Mouse (Mus musculus): ENCODE data around the gene Uchl4. TPM values are rescaled to one million over a fixed set of nuclear protein-coding genes. Genes with fewer than 3 reads are reported as not detected.
"Not testable (repeated sequence)": the region's sequence is repeated elsewhere in the genome, so short reads cannot be mapped to it uniquely, and the experiment has no call there.

Gene Uchl4
- polyA plus RNA-seq (2015; fragmentation: Nextera tagmentation; extraction: Ambion mirVana) = 1.3 and 2.0 TPM in 2 replicates

DNA sequence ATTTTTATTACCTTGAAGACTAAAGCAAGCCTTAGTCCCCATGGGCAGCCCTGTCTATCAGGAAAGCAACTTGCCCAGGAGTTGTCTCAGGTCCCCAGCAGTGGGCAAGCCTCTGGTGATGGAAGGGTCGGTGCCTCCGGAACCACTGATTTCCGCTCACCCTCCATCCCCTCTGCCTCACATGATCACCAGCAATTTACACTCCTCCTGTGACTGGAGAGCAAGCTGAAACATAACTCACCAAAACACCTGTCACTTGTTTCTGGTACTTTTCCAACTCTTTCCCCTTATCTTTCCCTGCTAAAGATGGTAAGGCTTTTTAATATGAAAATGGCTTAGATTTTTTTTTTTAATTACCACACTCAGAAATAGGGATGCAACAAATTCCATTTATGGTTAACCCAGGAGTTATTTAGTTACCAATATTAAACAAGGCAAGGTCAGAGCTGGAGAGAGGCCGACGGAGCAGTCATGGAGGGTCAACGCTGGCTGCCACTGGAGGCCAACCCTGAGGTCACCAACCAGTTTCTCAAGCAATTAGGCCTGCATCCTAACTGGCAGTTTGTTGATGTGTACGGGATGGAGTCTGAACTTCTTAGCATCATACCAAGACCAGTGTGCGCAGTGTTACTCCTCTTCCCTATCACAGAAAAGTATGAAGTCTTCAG is at the start of gene Uchl4:
Gene Uchl4 (plus strand): TSS at position 434 of the 668 bp plus-strand sequence.
- Histone ChIP-seq H3K9me3 (replicated peaks) (no peaks in the 10 kb centered on the region), H3K27me3 (no peaks in the 10 kb centered on the region), H3K4me1 (replicated peaks) (peaks cover 25% of the 10 kb centered on the region), H3K36me3 (no peaks in the 10 kb centered on the region), H3K27ac (peak within 1 kb of the TSS; percentile 57), H3K4me3 (no peak within 1 kb of the TSS), H3K9ac (no peak within 1 kb of the TSS), H3K4me2 (no peak within 1 kb of the TSS)
- 91% methylated on average over 8 of the region's 8 CpGs for WGBS
- no peak for ATAC-seq (replicated peaks; ENCODE audit: insufficient number of reproducible peaks, insufficient read depth, low FRiP score, low read depth)

- no peak overlapping the region for H3K27ac ChIP-seq
- WGBS = 92% methylated on average over 1 of the region's 1 CpGs
- H3K9me3 ChIP-seq (replicated peaks) = no peaks in the 10 kb centered on the region
- no peak overlapping the region for H3K9ac ChIP-seq
- H3K4me1 ChIP-seq (replicated peaks) = peaks cover 15% of the 10 kb centered on the region
- no peak for ATAC-seq (replicated peaks; ENCODE audit: insufficient number of reproducible peaks, insufficient read depth, low FRiP score, low read depth)
- H3K36me3 ChIP-seq = peaks cover 41% of the 10 kb centered on the region
- no peak overlapping the region for H3K4me2 ChIP-seq
- no peak overlapping the region for H3K4me3 ChIP-seq
- H3K27me3 ChIP-seq = no peaks in the 10 kb centered on the region
Measured at GRCm38 (mm10) chr9:64193879-64194278, 41.1 kb upstream of the Uchl4 start.

- H3K9ac ChIP-seq = no peak overlapping the region
- no peak overlapping the region for H3K4me2 ChIP-seq
- ATAC-seq (replicated peaks; ENCODE audit: insufficient number of reproducible peaks, insufficient read depth, low FRiP score, low read depth) = no peak
- peaks cover 28% of the 10 kb centered on the region for H3K36me3 ChIP-seq
- WGBS = 52% methylated on average over 4 of the region's 4 CpGs
- no peaks in the 10 kb centered on the region for H3K9me3 ChIP-seq (replicated peaks)
- peaks cover 15% of the 10 kb centered on the region for H3K4me1 ChIP-seq (replicated peaks)
- no peak overlapping the region for H3K4me3 ChIP-seq
- 0 out of 2 replicates have a peak overlapping the region, but pooled peaks have one; percentile 5 for H3K27ac ChIP-seq
- H3K27me3 ChIP-seq = no peaks in the 10 kb centered on the region
Measured at GRCm38 (mm10) chr9:64195554-64195953, 39.4 kb upstream of the Uchl4 start.

DNA sequence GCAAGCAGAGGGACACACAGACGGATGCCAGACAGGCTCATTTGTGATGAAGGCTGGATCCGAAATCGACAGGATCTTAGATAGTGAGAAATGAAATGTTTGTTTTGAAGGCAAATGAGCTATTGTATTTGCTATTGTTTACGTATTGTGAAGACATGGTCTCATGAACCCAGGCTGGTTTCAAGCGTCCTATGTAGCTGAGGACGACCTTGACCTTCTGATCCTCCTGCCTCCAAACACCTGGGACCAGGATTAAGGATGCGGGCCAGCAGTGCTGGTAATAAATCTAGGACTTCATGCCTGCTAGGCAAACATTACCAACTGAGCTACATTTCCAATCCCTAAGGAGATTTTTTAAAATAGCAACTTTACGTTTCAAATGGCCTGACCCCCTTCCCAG is 37.5 kb upstream of the Uchl4 start:
- H3K4me1 ChIP-seq (replicated peaks) = peaks cover 15% of the 10 kb centered on the region
- no peaks in the 10 kb centered on the region for H3K27me3 ChIP-seq
- H3K4me3 ChIP-seq = no peak overlapping the region
- WGBS = 87% methylated on average over 8 of the region's 8 CpGs
- no peaks in the 10 kb centered on the region for H3K9me3 ChIP-seq (replicated peaks)
- no peak for ATAC-seq (replicated peaks; ENCODE audit: insufficient number of reproducible peaks, insufficient read depth, low FRiP score, low read depth)
- H3K9ac ChIP-seq = no peak overlapping the region
- no peak overlapping the region for H3K4me2 ChIP-seq
- no peak overlapping the region for H3K27ac ChIP-seq
- peaks cover 19% of the 10 kb centered on the region for H3K36me3 ChIP-seq

DNA sequence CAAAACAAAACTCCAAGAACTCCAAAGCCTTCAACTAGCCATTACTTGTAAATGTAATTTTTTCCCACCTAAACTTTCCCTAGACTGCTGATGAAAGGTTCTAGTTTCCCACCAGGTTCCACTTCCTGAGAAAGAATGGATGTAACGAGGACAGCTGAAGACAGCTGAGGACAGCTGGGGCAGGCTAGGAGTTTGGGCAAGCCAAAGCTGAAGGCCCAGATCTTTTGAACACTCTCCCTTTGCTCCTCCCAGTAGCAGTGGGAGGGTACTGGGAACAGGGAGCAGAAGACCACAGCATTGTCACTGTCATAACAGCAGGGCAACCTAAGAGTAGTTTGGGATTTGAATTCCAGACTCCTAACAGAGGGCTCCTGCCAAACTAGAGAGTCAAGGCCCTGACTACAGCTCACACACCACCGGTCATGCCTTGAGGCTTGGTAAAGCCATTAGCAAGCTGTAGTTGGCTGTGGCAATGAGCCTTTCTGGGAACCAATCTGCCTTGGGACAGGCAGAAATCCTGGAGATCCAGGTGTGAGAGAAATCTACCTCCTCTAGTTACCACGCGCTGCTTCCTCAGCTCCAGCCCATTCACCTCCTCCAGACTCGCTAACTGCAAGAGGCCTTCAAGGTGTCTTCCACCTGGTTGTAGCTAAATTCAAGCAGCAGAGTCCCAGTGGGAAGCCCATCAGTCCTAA is 36.8 kb upstream of the Uchl4 start:
- peaks cover 12% of the 10 kb centered on the region for H3K36me3 ChIP-seq
- no peak overlapping the region for H3K4me2 ChIP-seq
- 91% methylated on average over 5 of the region's 5 CpGs for WGBS
- H3K27me3 ChIP-seq = no peaks in the 10 kb centered on the region
- no peak for ATAC-seq (replicated peaks; ENCODE audit: insufficient number of reproducible peaks, insufficient read depth, low FRiP score, low read depth)
- H3K4me3 ChIP-seq = no peak overlapping the region
- H3K27ac ChIP-seq = no peak overlapping the region
- H3K4me1 ChIP-seq (replicated peaks) = peaks cover 15% of the 10 kb centered on the region
- no peak overlapping the region for H3K9ac ChIP-seq
- no peaks in the 10 kb centered on the region for H3K9me3 ChIP-seq (replicated peaks)

DNA sequence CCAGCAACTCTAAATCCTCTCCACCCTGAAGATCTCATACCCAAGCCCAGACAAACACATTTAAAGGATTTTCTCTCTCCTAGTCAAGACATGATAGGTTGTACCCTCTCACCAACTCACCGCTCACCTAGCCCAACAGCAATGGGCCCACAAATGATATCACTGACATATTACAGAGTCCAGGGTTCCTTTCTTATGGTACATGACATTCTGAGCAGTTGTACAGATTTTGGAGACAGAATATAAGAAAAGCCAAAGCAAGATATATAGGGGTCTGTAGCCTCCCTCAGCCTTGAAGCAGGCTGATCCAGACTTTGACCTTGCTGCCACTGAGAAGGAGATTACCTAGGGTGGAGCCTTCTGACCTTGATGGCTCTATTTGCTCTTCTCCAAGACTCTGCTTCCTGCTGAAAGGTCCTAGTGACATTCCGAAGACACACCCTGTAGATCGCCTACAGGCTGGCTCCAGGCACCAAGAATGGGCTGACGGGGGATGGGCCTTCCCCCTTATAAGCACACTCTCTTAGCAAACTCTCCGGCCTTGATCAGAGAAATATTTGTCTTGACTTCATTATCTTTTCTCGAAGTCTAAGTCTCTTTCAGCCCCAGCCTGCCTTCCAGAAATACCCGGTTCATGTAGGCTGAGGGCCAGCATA is 36.1 kb upstream of the Uchl4 start:
- H3K4me3 ChIP-seq; H3K9ac ChIP-seq; H3K9me3 ChIP-seq (replicated peaks); ATAC-seq (replicated peaks; ENCODE audit: insufficient number of reproducible peaks, insufficient read depth, low FRiP score, low read depth); H3K27me3 ChIP-seq; H3K4me2 ChIP-seq; H3K27ac ChIP-seq; H3K36me3 ChIP-seq: not testable (repeated sequence)
- H3K4me1 ChIP-seq (replicated peaks) = peaks cover 15% of the 10 kb centered on the region
- WGBS = 73% methylated on average over 7 of the region's 7 CpGs

GRCm38 (mm10) chr9:64199897-64200296 is 35.1 kb upstream of the Uchl4 start:
- H3K27ac ChIP-seq = no peak overlapping the region
- H3K9me3 ChIP-seq (replicated peaks) = no peaks in the 10 kb centered on the region
- no peak for ATAC-seq (replicated peaks; ENCODE audit: insufficient number of reproducible peaks, insufficient read depth, low FRiP score, low read depth)
- WGBS = 81% methylated on average over 2 of the region's 2 CpGs
- no peaks in the 10 kb centered on the region for H3K27me3 ChIP-seq
- no peak overlapping the region for H3K9ac ChIP-seq
- H3K36me3 ChIP-seq = peaks cover 13% of the 10 kb centered on the region; the same call in 1 of the 2 replicates
- H3K4me1 ChIP-seq (replicated peaks) = peaks cover 14% of the 10 kb centered on the region
- no peak overlapping the region for H3K4me3 ChIP-seq
- no peak overlapping the region for H3K4me2 ChIP-seq

DNA sequence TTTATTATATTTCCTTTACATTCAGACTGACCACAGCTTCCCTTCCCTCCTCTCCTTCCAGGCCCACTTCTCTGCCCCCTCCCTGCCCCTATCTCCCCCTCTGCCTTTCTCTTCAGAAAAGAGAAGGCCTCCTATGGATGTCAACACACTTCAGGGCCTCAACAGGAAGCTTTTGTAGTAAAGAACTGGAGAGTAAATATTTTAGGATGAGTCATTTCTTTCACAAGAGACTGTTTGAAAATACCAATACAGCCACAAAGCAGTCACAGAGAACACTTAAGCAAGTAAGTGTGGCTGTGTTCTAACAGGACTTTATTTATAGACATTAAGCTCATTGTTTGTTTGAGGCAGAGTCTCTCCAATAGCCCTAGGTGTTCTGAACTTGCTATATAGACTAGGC is 32.7 kb upstream of the Uchl4 start:
- H3K4me3 ChIP-seq = no peak overlapping the region
- no peak overlapping the region for H3K4me2 ChIP-seq
- H3K36me3 ChIP-seq = peaks cover 13% of the 10 kb centered on the region; the same call in 1 of the 2 replicates
- 0 out of 2 replicates have a peak, but pooled peaks cover 2% of the 10 kb centered on the region for H3K4me1 ChIP-seq (replicated peaks)
- no peak overlapping the region for H3K27ac ChIP-seq
- no peaks in the 10 kb centered on the region for H3K9me3 ChIP-seq (replicated peaks)
- H3K9ac ChIP-seq = no peak overlapping the region
- H3K27me3 ChIP-seq = no peaks in the 10 kb centered on the region
- ATAC-seq (replicated peaks; ENCODE audit: insufficient number of reproducible peaks, insufficient read depth, low FRiP score, low read depth) = no peak

DNA sequence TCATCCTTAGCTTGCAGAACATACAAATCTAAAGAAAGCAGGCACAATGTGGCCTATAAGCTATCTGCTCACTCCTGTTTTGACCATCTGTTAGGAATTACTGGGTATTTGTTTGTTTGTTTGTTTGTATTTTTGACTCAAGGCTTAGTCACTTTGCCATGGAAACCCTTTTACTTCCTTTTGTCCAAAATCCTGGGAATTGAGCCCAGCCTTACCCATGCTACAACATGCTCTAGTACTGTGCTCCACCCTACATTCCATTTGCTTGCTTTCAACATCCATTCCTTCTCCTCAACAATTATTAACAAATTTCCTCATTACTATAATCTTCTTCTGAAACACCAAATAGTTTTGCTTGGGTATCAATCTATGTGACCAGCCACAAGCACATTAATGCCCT is 32.1 kb upstream of the Uchl4 start:
- H3K4me1 ChIP-seq (replicated peaks) = 0 out of 2 replicates have a peak, but pooled peaks cover 2% of the 10 kb centered on the region
- H3K9me3 ChIP-seq (replicated peaks) = no peaks in the 10 kb centered on the region
- no peak overlapping the region for H3K27ac ChIP-seq
- H3K4me3 ChIP-seq = no peak overlapping the region
- H3K9ac ChIP-seq = no peak overlapping the region
- peaks cover 13% of the 10 kb centered on the region; the same call in 1 of the 2 replicates for H3K36me3 ChIP-seq
- H3K4me2 ChIP-seq = no peak overlapping the region
- ATAC-seq (replicated peaks; ENCODE audit: insufficient number of reproducible peaks, insufficient read depth, low FRiP score, low read depth) = no peak
- no peaks in the 10 kb centered on the region for H3K27me3 ChIP-seq

DNA sequence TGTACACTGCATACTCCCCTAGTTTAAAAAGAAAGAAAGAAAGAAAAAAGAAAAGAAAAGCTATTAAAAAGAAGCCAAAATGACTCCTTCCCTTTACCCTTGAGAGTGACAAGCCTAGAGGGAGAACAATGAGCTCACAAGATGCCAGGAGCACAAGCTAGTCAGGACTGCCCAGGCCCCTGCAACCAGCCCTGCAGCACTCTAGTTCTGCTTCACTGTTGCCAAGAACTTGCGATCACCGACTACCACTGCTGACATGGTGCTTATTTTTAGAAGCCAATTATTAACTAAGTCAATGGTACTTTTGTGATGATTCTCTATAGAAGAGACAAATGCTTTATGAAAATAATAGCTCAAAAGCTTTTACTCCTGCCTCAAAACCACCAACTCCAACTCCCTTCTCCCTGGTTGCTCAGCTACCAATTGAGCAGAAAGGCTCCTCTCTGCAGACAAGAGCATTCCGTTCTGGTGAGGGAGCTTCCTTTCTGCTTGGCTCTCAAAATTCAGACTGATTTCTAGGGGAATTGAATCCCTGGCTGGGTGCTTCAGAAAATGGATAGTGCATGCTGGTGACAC is 27.4 kb upstream of the Uchl4 start:
- Histone ChIP-seq H3K9ac (no peak overlapping the region), H3K4me2 (no peak overlapping the region), H3K27me3 (no peaks in the 10 kb centered on the region), H3K27ac (peak overlapping the region; percentile 48), H3K4me1 (replicated peaks) (0 out of 2 replicates have a peak, but pooled peaks cover 5% of the 10 kb centered on the region), H3K4me3 (no peak overlapping the region), H3K9me3 (replicated peaks) (no peaks in the 10 kb centered on the region), H3K36me3 (peaks cover 17% of the 10 kb centered on the region)
- ATAC-seq (replicated peaks; ENCODE audit: insufficient number of reproducible peaks, insufficient read depth, low FRiP score, low read depth) = no peak
- 51% methylated on average over 3 of the region's 3 CpGs for WGBS

- WGBS = 91% methylated on average over 17 of the region's 17 CpGs
- no peaks in the 10 kb centered on the region for H3K27me3 ChIP-seq
- no peaks in the 10 kb centered on the region for H3K9me3 ChIP-seq (replicated peaks)
- H3K36me3 ChIP-seq = peaks cover 10% of the 10 kb centered on the region
- no peak overlapping the region for H3K4me2 ChIP-seq
- H3K27ac ChIP-seq = no peak overlapping the region
- H3K9ac ChIP-seq = no peak overlapping the region
- H3K4me3 ChIP-seq = no peak overlapping the region
- no peak for ATAC-seq (replicated peaks; ENCODE audit: insufficient number of reproducible peaks, insufficient read depth, low FRiP score, low read depth)
- H3K4me1 ChIP-seq (replicated peaks) = peaks cover 8% of the 10 kb centered on the region
Measured at GRCm38 (mm10) chr9:64214452-64214851, 20.5 kb upstream of the Uchl4 start.
